Mouse (Mus musculus) gastrocnemius, adult 2 months (tissue): ENCODE measurements around the gene 3110040M04Rik. TPM values are rescaled to one million over a fixed set of nuclear protein-coding genes. Genes with fewer than 3 reads are reported as not detected.
A peak's percentile ranks its signal among the peaks of the same experiment; 100 is the strongest.

Source experiments
- DNase-seq: peaks from one replicate; pipeline ENCODE4 v3.0.0; 2022
- H3K27ac ChIP-seq: fragments of 200-600 bp; 2 replicates; pipeline ENCODE4 v1.8.1; 2022; ENCODE audit warnings: mild to moderate bottlenecking
- H3K4me3 ChIP-seq: fragments of 200-600 bp; 2 replicates; pipeline ENCODE4 v1.8.1; 2022; ENCODE audit warnings: mild to moderate bottlenecking, moderate library complexity
- CTCF ChIP-seq: fragments of 200-600 bp; IDR thresholded peaks from 2 replicates; pipeline ENCODE4 v1.8.1; 2022; ENCODE audit warnings: antibody characterized with exemption, mild to moderate bottlenecking, moderate library complexity
- intact Hi-C: fragments of 180-260 bp; cut with DNase I; formaldehyde crosslinking; loops from one replicate; pipeline ENCODE4 v1.15.1; 2025
- total RNA-seq, 2 experiments: library from RNA; stranded (reverse); gene quantifications; 2 replicates each; pipeline ENCODE4 v1.2.3; 2021

Gene 3110040M04Rik
- total RNA-seq, 2 experiments from 2014 or later = 0.43 to 0.59 TPM

GRCm38 (mm10) chr1:151236141-151236930, 32.4 kb downstream of the 3110040M04Rik start:
- H3K4me3 ChIP-seq = peak overlapping the region; percentile 26
- TF ChIP-seq CTCF = no peak
- DNase-seq = peak; percentile 66
- intact Hi-C loops = no loop called here
- H3K27ac ChIP-seq = peak overlapping the region; percentile 72

- DNase-seq = no peak
- no peak overlapping the region for H3K4me3 ChIP-seq
- TF ChIP-seq CTCF = no peak
- intact Hi-C loops = no loop called here
- no peak overlapping the region for H3K27ac ChIP-seq
Observed at GRCm38 (mm10) chr1:151237780-151238179, 33.9 kb downstream of the 3110040M04Rik start.

- no peak for DNase-seq
- Histone ChIP-seq H3K27ac (no peak overlapping the region), H3K4me3 (no peak overlapping the region)
- TF ChIP-seq CTCF = no peak
- intact Hi-C loops = no loop called here
Observed at GRCm38 (mm10) chr1:151243332-151243731, 39.4 kb downstream of the 3110040M04Rik start.

GRCm38 (mm10) chr1:151244013-151244412, 40.1 kb downstream of the 3110040M04Rik start:
- no peak for TF ChIP-seq CTCF
- intact Hi-C loops = no loop called here
- H3K4me3 ChIP-seq = no peak overlapping the region
- no peak for DNase-seq
- no peak overlapping the region for H3K27ac ChIP-seq

GRCm38 (mm10) chr1:151244761-151245160, 40.8 kb downstream of the 3110040M04Rik start:
- intact Hi-C loops = no loop called here
- no peak overlapping the region for H3K27ac ChIP-seq
- H3K4me3 ChIP-seq = no peak overlapping the region
- DNase-seq = no peak
- TF ChIP-seq CTCF = no peak

- DNase-seq = no peak
- intact Hi-C loops = no loop called here
- TF ChIP-seq CTCF = no peak
- Histone ChIP-seq H3K27ac (no peak overlapping the region), H3K4me3 (no peak overlapping the region)
Observed at GRCm38 (mm10) chr1:151245165-151245564, 41.2 kb downstream of the 3110040M04Rik start.

- intact Hi-C loops = no loop called here
- Histone ChIP-seq H3K4me3 (no peak overlapping the region), H3K27ac (no peak overlapping the region)
- no peak for DNase-seq
- TF ChIP-seq CTCF = no peak
Observed at GRCm38 (mm10) chr1:151245846-151246245, 41.9 kb downstream of the 3110040M04Rik start.

GRCm38 (mm10) chr1:151250109-151250508, 46.2 kb downstream of the 3110040M04Rik start:
- peak overlapping the region; percentile 57 for H3K4me3 ChIP-seq
- no peak for DNase-seq
- TF ChIP-seq CTCF = no peak

GRCm38 (mm10) chr1:151250529-151251193, 46.7 kb downstream of the 3110040M04Rik start:
- no peak for TF ChIP-seq CTCF
- H3K27ac ChIP-seq = peak overlapping the region; percentile 63
- intact Hi-C loops = no loop called here
- DNase-seq = peak; percentile 78
- peak overlapping the region; percentile 57 for H3K4me3 ChIP-seq

More at GRCm38 (mm10) chr1:151250109-151250508, 46.2 kb downstream of the 3110040M04Rik start:
- intact Hi-C loops = no loop called here
- peak overlapping the region; percentile 63 for H3K27ac ChIP-seq

- Histone ChIP-seq H3K27ac (peak overlapping the region; percentile 63), H3K4me3 (peak overlapping the region; percentile 57)
- no peak for TF ChIP-seq CTCF
- intact Hi-C loops = no loop called here
- no peak for DNase-seq
Observed at GRCm38 (mm10) chr1:151251194-151252010, 47.5 kb downstream of the 3110040M04Rik start.

Other genes with a start within 250 kb of the 3110040M04Rik start
- 1 to 10 TPM; 5.0 to 5.8 TPM for gene Hmcn1, start 210.7 kb upstream of the 3110040M04Rik start, total RNA-seq
- gene Gm47985, start 21.6 kb upstream of the 3110040M04Rik start, total RNA-seq = not detected
- gene Gm8947, start 11.7 kb upstream of the 3110040M04Rik start, total RNA-seq = under 1 TPM in 1 of 2 experiments, not detected in 1; 0.28 TPM
- gene Gm47995, start 5.7 kb upstream of the 3110040M04Rik start, total RNA-seq = not detected
- gene Gm47996, start 6.0 kb downstream of the 3110040M04Rik start, total RNA-seq = under 1 TPM in 1 of 2 experiments, not detected in 1; 0.28 TPM
- gene Ivns1abp, start 140.4 kb downstream of the 3110040M04Rik start, total RNA-seq = 100 to 1,000 TPM; 124 to 159 TPM
- gene Swt1, start 224.3 kb downstream of the 3110040M04Rik start, total RNA-seq = 10 to 100 TPM in 1 of 2 experiments, 1 to 10 TPM in 1; 7.1 to 12.0 TPM
- gene Trmt1l, start 224.4 kb downstream of the 3110040M04Rik start, total RNA-seq = 10 to 100 TPM; 15.3 to 18.7 TPM